Mouse (Mus musculus): Measurements from ENCODE around the gene Vmn2r86. TPM values are rescaled to one million over a fixed set of nuclear protein-coding genes. Genes with fewer than 3 reads are reported as not detected.
"Not testable (repeated sequence)": the region's sequence is repeated elsewhere in the genome, so short reads cannot be mapped to it uniquely, and the experiment has no call there.

Gene Vmn2r86
- total RNA-seq (2015) = not detected in 2 replicates
- not detected in 2 replicates for total RNA-seq (2017)

- not testable (repeated sequence) for ATAC-seq (replicated peaks; ENCODE audit: poor library complexity)
Measured at GRCm38 (mm10) chr10:130455950-130456349, at the start of gene Vmn2r86. Gene Vmn2r86, minus strand, starts transcription at chr10:130456050.

GRCm38 (mm10) chr10:130497296-130497695, 41.4 kb upstream of the Vmn2r86 start, which contains the start of gene Vmn2r87:
Gene Vmn2r87, minus strand, starts transcription at chr10:130497396.
- no peak for ATAC-seq (replicated peaks; ENCODE audit: poor library complexity)

GRCm38 (mm10) chr10:130470311-130470760, 14.5 kb upstream of the Vmn2r86 start:
- ATAC-seq (replicated peaks; ENCODE audit: poor library complexity) = peak; percentile 93

GRCm38 (mm10) chr10:130444776-130445175, 11.1 kb downstream of the Vmn2r86 start:
- no peak for ATAC-seq (replicated peaks; ENCODE audit: poor library complexity)

GRCm38 (mm10) chr10:130434185-130434898, 21.5 kb downstream of the Vmn2r86 start:
- not testable (repeated sequence) for ATAC-seq (replicated peaks; ENCODE audit: poor library complexity)

- not testable (repeated sequence) for ATAC-seq (replicated peaks; ENCODE audit: poor library complexity)
Measured at GRCm38 (mm10) chr10:130429603-130430002, 26.2 kb downstream of the Vmn2r86 start, which contains the start of gene Vmn2r85. Gene Vmn2r85, minus strand, starts transcription at chr10:130429703.

- ATAC-seq (replicated peaks; ENCODE audit: poor library complexity) = not testable (repeated sequence)
Measured at GRCm38 (mm10) chr10:130422368-130422767, 33.5 kb downstream of the Vmn2r86 start.

GRCm38 (mm10) chr10:130420401-130420800, 35.4 kb downstream of the Vmn2r86 start:
- no peak for ATAC-seq (replicated peaks; ENCODE audit: poor library complexity)

- not testable (repeated sequence) for ATAC-seq (replicated peaks; ENCODE audit: poor library complexity)
Measured at GRCm38 (mm10) chr10:130419954-130420353, 35.9 kb downstream of the Vmn2r86 start.

GRCm38 (mm10) chr10:130416352-130416751, 39.5 kb downstream of the Vmn2r86 start:
- peak; percentile 78 for ATAC-seq (replicated peaks; ENCODE audit: poor library complexity)

- peak; percentile 34; the same call in 1 of the 2 replicates for ATAC-seq (replicated peaks; ENCODE audit: poor library complexity)
Measured at GRCm38 (mm10) chr10:130412167-130412698, 43.6 kb downstream of the Vmn2r86 start.

- ATAC-seq (replicated peaks; ENCODE audit: poor library complexity) = no peak
Measured at GRCm38 (mm10) chr10:130394232-130394631, 61.6 kb downstream of the Vmn2r86 start, which contains the start of gene Vmn2r84. Gene Vmn2r84, minus strand, starts transcription at chr10:130394332.

Other genes starting within 250 kb of the Vmn2r86 start
- not detected in 2 replicates for gene Olfr827, start 241.6 kb downstream of the Vmn2r86 start, total RNA-seq (2015)
- gene Olfr827, start 241.6 kb downstream of the Vmn2r86 start, total RNA-seq (2017) = not detected in 2 replicates
- not detected in 2 replicates for gene Neurod4, start 175.8 kb downstream of the Vmn2r86 start, total RNA-seq (2015)
- not detected in 2 replicates for gene Neurod4, start 175.8 kb downstream of the Vmn2r86 start, total RNA-seq (2017)
- 30.7 and 51.7 TPM in 2 replicates for gene Tespa1, start 133.2 kb downstream of the Vmn2r86 start, total RNA-seq (2015)
- gene Tespa1, start 133.2 kb downstream of the Vmn2r86 start, total RNA-seq (2017) = 35.8 and 50.3 TPM in 2 replicates
- gene Vmn2r84, start 61.7 kb downstream of the Vmn2r86 start, total RNA-seq (2015) = not detected in 2 replicates
- not detected in 2 replicates for gene Vmn2r84, start 61.7 kb downstream of the Vmn2r86 start, total RNA-seq (2017)
- gene Vmn2r85, start 26.3 kb downstream of the Vmn2r86 start, total RNA-seq (2015) = not detected in 2 replicates
- not detected in 2 replicates for gene Vmn2r85, start 26.3 kb downstream of the Vmn2r86 start, total RNA-seq (2017)
- gene Vmn2r87, start 41.3 kb upstream of the Vmn2r86 start, total RNA-seq (2015) = not detected in 2 replicates
- not detected in 2 replicates for gene Vmn2r87, start 41.3 kb upstream of the Vmn2r86 start, total RNA-seq (2017)